Mouse (Mus musculus) midbrain, postnatal 0 days (tissue): ENCODE data around the gene Olfr825. TPM values are rescaled to one million over a fixed set of nuclear protein-coding genes. Genes with fewer than 3 reads are reported as not detected.
"Not testable (repeated sequence)": the region's sequence is repeated elsewhere in the genome, so short reads cannot be mapped to it uniquely, and the experiment has no call there.

Source experiments
- ATAC-seq: fragments of 200-750 bp; cut with Nextera tagmentation; 2 replicates; pipeline ENCODE4 v1.8.0; 2017; ENCODE audit warnings: moderate number of reproducible peaks, mild to moderate bottlenecking, moderate TSS enrichment, moderate library complexity; ENCODE audit not compliant: low FRiP score
- DNase-seq: peaks from one replicate; pipeline ENCODE4 v3.0.0-alpha.2; 2015; ENCODE audit warnings: low spot score
- H3K27ac ChIP-seq: fragments of 300-500 bp; sonication (generic); 2 replicates; pipeline ENCODE4 v1.5.1; 2014; ENCODE audit warnings: low read depth, mild to moderate bottlenecking, low read length, mixed read lengths
- H3K27me3 ChIP-seq: fragments of 300-500 bp; sonication (generic); 2 replicates; pipeline ENCODE4 v1.6.1; 2014; ENCODE audit warnings: low read length, control low read depth, mixed read lengths; ENCODE audit not compliant: insufficient read depth
- H3K36me3 ChIP-seq: fragments of 300-500 bp; sonication (generic); 2 replicates; pipeline ENCODE4 v1.6.1; 2014; ENCODE audit warnings: low read length, control low read depth, mixed read lengths; ENCODE audit not compliant: insufficient read depth
- H3K4me1 ChIP-seq: fragments of 300-500 bp; sonication (generic); 2 replicates; pipeline ENCODE4 v1.6.1; 2014; ENCODE audit warnings: mild to moderate bottlenecking, control low read depth, antibody characterized with exemption, low read length, mixed read lengths; ENCODE audit not compliant: insufficient read depth
- H3K4me2 ChIP-seq: fragments of 300-500 bp; sonication (generic); 2 replicates; pipeline ENCODE4 v1.6.1; 2014; ENCODE audit warnings: low read depth, mild to moderate bottlenecking, low read length, mixed read lengths; ENCODE audit not compliant: poor library complexity, severe bottlenecking
- H3K4me3 ChIP-seq: fragments of 300-500 bp; sonication (generic); 2 replicates; pipeline ENCODE4 v1.5.1; 2014; ENCODE audit warnings: low read depth, mild to moderate bottlenecking, low read length, moderate library complexity
- H3K9ac ChIP-seq: fragments of 300-500 bp; sonication (generic); replicated peaks from 2 replicates; pipeline ENCODE4 v1.6.1; 2014; ENCODE audit warnings: mild to moderate bottlenecking, low read length, moderate library complexity, mixed read lengths; ENCODE audit not compliant: poor library complexity, severe bottlenecking
- H3K9me3 ChIP-seq: fragments of 300-500 bp; sonication (generic); 2 replicates; pipeline ENCODE4 v1.6.1; 2016; ENCODE audit warnings: low read length, control low read depth
- CTCF ChIP-seq: IDR thresholded peaks from 2 replicates; pipeline ENCODE4 v1.5.1; 2016; ENCODE audit warnings: antibody characterized with exemption, mild to moderate bottlenecking
- WGBS: fragments of 180-500 bp; shearing (Covaris S2); extraction: QIAGEN DNeasy Blood & Tissue Kit; methylation state at CpG from one replicate; pipeline ENCODE4 v1.1.7; 2014; 5-methylcytosine and 5-hydroxymethylcytosine counted together
- polyA plus RNA-seq: library from polyadenylated mRNA; unstranded; fragments of >200 nt; fragmentation: Nextera tagmentation; extraction: Ambion mirVana; gene quantifications from 2 replicates; pipeline ENCODE4 v1.2.1, GENCODE M21; 2015
- total RNA-seq: library from RNA; depleted of rRNA; stranded (reverse); fragments of >200 nt; gene quantifications from 2 replicates; pipeline ENCODE4 v1.2.3, GENCODE M21; 2014; rRNA removed

Gene Olfr825
- total and polyA plus RNA-seq, 2 experiments from 2014 or later: not detected

GRCm38 (mm10) chr10:130134811-130135210, 31.8 kb downstream of the Olfr825 start:
- Histone ChIP-seq H3K4me1 (no peaks in the 10 kb centered on the region), H3K27ac (no peak overlapping the region), H3K4me2 (no peak overlapping the region), H3K27me3 (no peaks in the 10 kb centered on the region), H3K9me3 (no peaks in the 10 kb centered on the region), H3K4me3 (no peak overlapping the region), H3K36me3 (no peaks in the 10 kb centered on the region), H3K9ac (no peak overlapping the region)
- DNase-seq: no peak
- no peak for ATAC-seq
- no peak for TF ChIP-seq CTCF

- H3K27ac ChIP-seq, ATAC-seq, H3K4me2 ChIP-seq, H3K9me3 ChIP-seq, DNase-seq, H3K36me3 ChIP-seq, H3K4me3 ChIP-seq, H3K4me1 ChIP-seq, H3K9ac ChIP-seq, H3K27me3 ChIP-seq: not testable (repeated sequence)
These were observed 36.7 kb downstream of the Olfr825 start, which contains the start of gene Olfr824 for GRCm38 (mm10) chr10:130129900-130130299. Olfr824 (minus strand) TSS chr10:130130000.

- DNase-seq, H3K36me3 ChIP-seq, H3K27ac ChIP-seq, H3K9ac ChIP-seq, H3K9me3 ChIP-seq, H3K4me2 ChIP-seq, ATAC-seq, H3K4me1 ChIP-seq, H3K27me3 ChIP-seq, H3K4me3 ChIP-seq: not testable (repeated sequence)
- 56% methylated on average over 3 of the region's 3 CpGs for WGBS
These were observed 50.5 kb downstream of the Olfr825 start for GRCm38 (mm10) chr10:130116045-130116444.

GRCm38 (mm10) chr10:130115283-130115682, 51.3 kb downstream of the Olfr825 start, which contains the start of gene Olfr823:
Olfr823 (minus strand) TSS chr10:130115383.
- WGBS: 87% methylated on average over 1 of the region's 1 CpGs
- ATAC-seq, DNase-seq, H3K9ac ChIP-seq, H3K4me3 ChIP-seq, H3K27ac ChIP-seq, H3K27me3 ChIP-seq, H3K4me1 ChIP-seq, H3K4me2 ChIP-seq, H3K9me3 ChIP-seq, H3K36me3 ChIP-seq: not testable (repeated sequence)

Other genes with a start within 250 kb of the Olfr825 start
- not detected in 2 replicates for gene Olfr818, start 217.7 kb downstream of the Olfr825 start, total RNA-seq
- gene Olfr818, start 217.7 kb downstream of the Olfr825 start, polyA plus RNA-seq: not detected in 2 replicates
- not detected in 2 replicates for gene Olfr819, start 199.5 kb downstream of the Olfr825 start, total RNA-seq
- not detected in 2 replicates for gene Olfr819, start 199.5 kb downstream of the Olfr825 start, polyA plus RNA-seq
- gene Olfr247, start 190.6 kb downstream of the Olfr825 start, total RNA-seq: not detected in 2 replicates
- gene Olfr247, start 190.6 kb downstream of the Olfr825 start, polyA plus RNA-seq: not detected in 2 replicates
- gene Gm10310, start 181.7 kb downstream of the Olfr825 start, total RNA-seq: not detected in 2 replicates
- gene Gm10310, start 181.7 kb downstream of the Olfr825 start, polyA plus RNA-seq: not detected in 2 replicates
- gene Olfr820, start 154.1 kb downstream of the Olfr825 start, total RNA-seq: not detected in 2 replicates
- gene Olfr820, start 154.1 kb downstream of the Olfr825 start, polyA plus RNA-seq: not detected in 2 replicates
- gene Olfr821, start 136.4 kb downstream of the Olfr825 start, total RNA-seq: not detected in 2 replicates
- gene Olfr821, start 136.4 kb downstream of the Olfr825 start, polyA plus RNA-seq: not detected in 2 replicates
- not detected in 2 replicates for gene Olfr822, start 95.6 kb downstream of the Olfr825 start, total RNA-seq
- not detected in 2 replicates for gene Olfr822, start 95.6 kb downstream of the Olfr825 start, polyA plus RNA-seq
- gene Olfr823, start 51.4 kb downstream of the Olfr825 start, total RNA-seq: not detected in 2 replicates
- not detected in 2 replicates for gene Olfr823, start 51.4 kb downstream of the Olfr825 start, polyA plus RNA-seq
- gene Olfr824, start 36.8 kb downstream of the Olfr825 start, total RNA-seq: not detected in 2 replicates
- not detected in 2 replicates for gene Olfr824, start 36.8 kb downstream of the Olfr825 start, polyA plus RNA-seq
- not detected in 2 replicates for gene Olfr826, start 17.4 kb upstream of the Olfr825 start, total RNA-seq
- gene Olfr826, start 17.4 kb upstream of the Olfr825 start, polyA plus RNA-seq: not detected in 2 replicates
- gene Olfr827, start 47.6 kb upstream of the Olfr825 start, total RNA-seq: not detected in 2 replicates
- not detected in 2 replicates for gene Olfr827, start 47.6 kb upstream of the Olfr825 start, polyA plus RNA-seq
- 0.47 and 0.77 TPM in 2 replicates for gene Neurod4, start 113.5 kb upstream of the Olfr825 start, total RNA-seq
- gene Neurod4, start 113.5 kb upstream of the Olfr825 start, polyA plus RNA-seq: 0.12 and 0.52 TPM in 2 replicates
- gene Tespa1, start 156.1 kb upstream of the Olfr825 start, total RNA-seq: not detected in 2 replicates
- not detected in 2 replicates for gene Tespa1, start 156.1 kb upstream of the Olfr825 start, polyA plus RNA-seq
- gene Vmn2r84, start 227.6 kb upstream of the Olfr825 start, total RNA-seq: 0.05 and 0.28 TPM in 2 replicates
- 0.02 TPM in 1 of 2 replicates, not detected in the other for gene Vmn2r84, start 227.6 kb upstream of the Olfr825 start, polyA plus RNA-seq